Mouse (Mus musculus): ENCODE results near the gene Entpd5. TPM values are rescaled to one million over a fixed set of nuclear protein-coding genes. Genes with fewer than 3 reads are reported as not detected.
"Not testable (repeated sequence)": the region's sequence is repeated elsewhere in the genome, so short reads cannot be mapped to it uniquely, and the experiment has no call there.

The Entpd5 gene
- total RNA-seq, 2 experiments from 2014 or later, result 99.3 to 172 TPM

DNA sequence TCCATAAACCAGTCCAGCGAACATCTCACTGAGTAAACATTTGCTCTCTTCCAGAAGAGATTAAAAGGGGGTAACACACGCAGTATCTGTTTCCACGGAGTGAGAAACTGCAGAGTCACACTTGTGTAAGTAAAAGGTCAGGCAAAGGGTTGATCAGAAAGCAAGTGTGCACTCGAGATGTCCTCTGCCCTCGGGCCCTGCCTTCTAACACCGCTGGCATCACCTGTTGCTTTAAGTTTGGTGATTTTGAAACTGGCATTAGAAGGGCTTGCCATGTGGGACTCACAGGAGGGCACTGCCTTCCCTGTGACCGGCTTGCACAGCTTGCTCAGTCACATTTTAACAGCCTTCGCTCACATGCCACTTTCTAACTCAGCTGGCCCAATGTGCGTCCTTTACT, 9.2 kb downstream of the Entpd5 start:
- DNase-seq, result peak; percentile 17 to 26

DNA sequence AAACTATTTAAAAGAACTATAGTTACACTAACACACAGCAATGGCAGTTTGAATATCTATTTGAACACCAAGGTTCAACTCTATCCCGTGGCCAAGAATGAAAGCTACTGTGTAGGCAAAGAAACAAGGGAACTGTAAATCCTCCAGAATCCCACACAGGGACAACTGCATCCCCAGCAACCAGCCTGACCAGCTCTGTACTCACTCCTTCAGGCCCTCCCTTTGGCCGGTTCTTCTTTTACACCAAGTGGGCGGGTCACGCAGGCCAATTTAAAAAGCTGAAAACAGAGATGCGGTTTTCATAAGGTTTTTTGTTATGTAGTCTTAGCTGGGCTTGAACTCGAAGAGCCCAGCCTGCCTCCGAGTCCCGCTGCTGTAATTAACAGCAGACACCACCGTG, 9.7 kb downstream of the Entpd5 start:
- DNase-seq, result peak in 1 of 2 experiments; percentile 8

DNA sequence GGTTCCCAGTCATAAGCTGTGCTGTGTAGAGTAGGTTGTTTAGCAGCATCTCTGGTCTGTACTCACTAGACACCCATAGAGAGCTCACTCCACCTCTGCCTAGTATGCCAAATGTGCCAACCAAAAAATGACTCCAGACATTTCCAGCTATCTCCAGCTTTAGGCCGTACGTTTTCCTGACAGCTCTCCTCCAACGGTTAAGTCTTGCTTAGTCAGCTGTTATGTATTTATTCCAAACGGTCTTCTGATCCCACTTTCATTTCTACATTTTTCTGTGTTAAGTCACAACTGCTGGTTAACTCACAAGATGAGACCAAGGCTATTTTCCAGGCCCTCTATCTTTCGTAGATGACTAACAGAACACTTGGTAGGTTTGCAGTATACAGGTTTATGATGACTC, 10.2 kb downstream of the Entpd5 start:
- DNase-seq, result no peak

GRCm38 (mm10) chr12:84397685-84398084, 11.1 kb downstream of the Entpd5 start:
- DNase-seq, result no peak

- DNase-seq, result no peak
Measured at GRCm38 (mm10) chr12:84396947-84397679, 11.7 kb downstream of the Entpd5 start.

DNA sequence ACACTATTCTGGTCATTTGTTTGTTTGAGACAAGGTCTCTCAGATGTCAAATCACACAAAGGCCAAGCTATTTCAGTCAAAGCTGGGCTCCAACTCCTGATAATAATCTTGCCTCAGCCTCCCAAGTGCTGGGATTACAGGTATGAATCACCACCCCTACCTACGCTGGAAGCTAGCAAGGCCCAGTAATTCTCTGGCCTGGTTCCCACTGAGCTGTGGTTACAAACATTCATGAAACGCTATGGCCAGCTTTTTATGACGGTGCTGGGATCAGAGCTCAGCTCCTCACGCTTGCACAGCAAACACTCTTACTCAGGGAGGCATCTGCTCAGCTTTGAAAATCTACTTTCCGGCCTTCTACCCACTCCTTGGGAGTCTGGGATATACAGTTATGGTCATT, 15.0 kb downstream of the Entpd5 start:
- no peak for DNase-seq

GRCm38 (mm10) chr12:84392681-84393080, 16.1 kb downstream of the Entpd5 start:
- no peak for DNase-seq

- no peak for DNase-seq
Measured at GRCm38 (mm10) chr12:84390336-84390735, 18.5 kb downstream of the Entpd5 start.

GRCm38 (mm10) chr12:84388774-84389400, 19.9 kb downstream of the Entpd5 start:
- DNase-seq, result no peak

GRCm38 (mm10) chr12:84388097-84388496, 20.7 kb downstream of the Entpd5 start:
- DNase-seq, result no peak

- no peak for DNase-seq
Measured at GRCm38 (mm10) chr12:84385408-84385807, 23.4 kb downstream of the Entpd5 start.

DNA sequence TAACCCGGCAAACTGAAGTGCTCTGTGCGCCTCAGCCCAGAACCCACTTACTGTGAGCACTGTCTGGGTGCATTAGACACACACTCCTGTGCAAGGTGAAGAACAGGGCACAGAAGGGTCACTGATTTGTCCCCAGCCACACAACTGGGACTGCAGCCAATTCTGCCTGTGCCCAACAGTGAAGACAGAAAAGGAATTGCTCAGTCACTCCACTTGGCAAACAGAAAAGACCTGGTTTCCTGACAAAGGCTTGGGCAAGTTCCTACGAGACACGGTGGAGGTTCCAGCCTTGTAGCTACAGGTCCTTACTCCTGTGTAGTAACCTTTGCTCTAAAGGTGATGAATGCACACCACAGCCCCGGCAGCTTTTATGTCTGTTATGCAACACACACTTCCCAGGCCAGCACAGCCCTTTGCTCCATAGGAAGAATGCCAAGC, 24.2 kb downstream of the Entpd5 start:
- peak; percentile 27 to 65 for DNase-seq

DNA sequence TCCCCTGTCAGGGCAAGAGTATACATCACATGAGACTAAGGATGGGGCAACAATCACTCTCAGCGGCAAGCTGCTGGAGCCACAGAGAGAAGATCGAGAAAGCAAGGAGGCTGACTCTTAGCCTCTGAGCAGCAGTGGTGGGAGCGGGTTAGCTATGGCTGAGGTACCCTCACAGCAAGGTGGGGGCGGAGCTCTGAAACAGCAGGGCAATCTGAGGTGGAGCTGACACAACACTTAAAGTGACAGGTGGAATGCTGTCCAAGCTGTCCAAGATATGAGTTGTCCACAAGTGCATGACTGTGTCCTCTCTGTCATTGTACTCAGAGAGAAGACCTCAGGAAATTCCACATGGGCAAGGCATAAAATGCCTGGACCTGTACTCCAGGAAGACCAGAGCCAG, 26.5 kb downstream of the Entpd5 start:
- no peak for DNase-seq

- DNase-seq, result no peak
Measured at GRCm38 (mm10) chr12:84373831-84374481, 34.9 kb downstream of the Entpd5 start.

DNA sequence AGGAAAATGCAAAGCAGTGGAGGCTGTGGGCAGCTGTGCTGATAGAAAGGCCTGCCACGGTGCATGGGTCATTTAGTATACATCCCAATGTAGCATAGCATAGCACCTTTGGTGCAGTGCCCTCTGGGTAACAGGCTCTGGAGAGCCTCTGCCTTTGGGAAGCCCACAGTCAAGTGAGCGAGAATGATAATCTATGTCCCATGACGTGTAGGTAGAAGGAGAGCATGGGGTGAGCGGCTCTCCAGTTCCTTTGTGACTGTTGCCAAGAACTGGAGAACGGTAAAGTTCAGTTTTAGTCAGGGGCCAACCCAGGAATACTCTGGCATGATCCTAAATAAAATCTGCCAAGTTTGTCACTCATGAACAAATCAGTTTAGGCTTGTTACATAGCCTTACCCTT, 37.2 kb downstream of the Entpd5 start:
- DNase-seq, result no peak

DNA sequence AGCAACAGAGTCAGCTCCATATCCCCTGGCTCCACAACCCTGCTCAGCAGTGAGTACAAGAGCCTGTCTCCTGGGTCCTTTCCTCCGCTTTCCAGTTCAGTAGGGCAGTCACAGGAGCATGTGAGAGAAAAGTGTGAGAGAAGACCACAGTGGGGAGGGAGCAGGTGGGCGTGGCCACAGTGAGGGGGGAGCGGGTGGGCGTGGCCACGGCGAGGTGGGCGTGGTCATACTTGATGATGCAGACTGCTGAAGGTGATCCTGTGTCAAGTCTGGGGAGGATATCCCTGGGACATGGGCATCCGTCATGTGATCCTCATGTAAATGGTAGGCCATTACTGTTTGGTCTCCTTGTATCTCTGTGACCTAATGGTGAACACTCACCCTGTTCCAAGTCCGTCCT, 41.9 kb downstream of the Entpd5 start:
- DNase-seq, result no peak

GRCm38 (mm10) chr12:84365137-84365536, 43.7 kb downstream of the Entpd5 start:
- no peak for DNase-seq

- DNase-seq, result no peak
Measured at GRCm38 (mm10) chr12:84364291-84364690, 44.5 kb downstream of the Entpd5 start.

DNA sequence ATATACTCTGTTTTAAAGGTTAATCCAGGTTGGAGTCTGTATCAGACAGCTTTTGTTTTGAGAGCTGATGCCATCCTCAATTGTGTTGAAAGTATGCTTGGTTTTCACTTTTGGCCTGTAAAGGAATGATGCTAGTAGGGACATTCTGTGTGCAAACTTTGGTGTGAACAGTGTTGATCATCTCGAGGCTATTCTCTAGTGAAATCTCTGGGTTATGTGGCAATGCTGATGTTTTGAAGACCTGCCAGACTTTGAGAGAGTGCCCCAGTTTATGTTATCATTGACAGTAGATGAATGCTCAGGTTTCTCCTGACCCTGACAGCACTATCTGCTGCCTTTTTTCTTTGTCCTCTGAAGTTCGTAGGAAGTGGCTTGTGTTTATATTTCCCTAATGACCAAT, 46.0 kb downstream of the Entpd5 start:
- peak in 1 of 2 experiments; percentile 26 for DNase-seq

DNA sequence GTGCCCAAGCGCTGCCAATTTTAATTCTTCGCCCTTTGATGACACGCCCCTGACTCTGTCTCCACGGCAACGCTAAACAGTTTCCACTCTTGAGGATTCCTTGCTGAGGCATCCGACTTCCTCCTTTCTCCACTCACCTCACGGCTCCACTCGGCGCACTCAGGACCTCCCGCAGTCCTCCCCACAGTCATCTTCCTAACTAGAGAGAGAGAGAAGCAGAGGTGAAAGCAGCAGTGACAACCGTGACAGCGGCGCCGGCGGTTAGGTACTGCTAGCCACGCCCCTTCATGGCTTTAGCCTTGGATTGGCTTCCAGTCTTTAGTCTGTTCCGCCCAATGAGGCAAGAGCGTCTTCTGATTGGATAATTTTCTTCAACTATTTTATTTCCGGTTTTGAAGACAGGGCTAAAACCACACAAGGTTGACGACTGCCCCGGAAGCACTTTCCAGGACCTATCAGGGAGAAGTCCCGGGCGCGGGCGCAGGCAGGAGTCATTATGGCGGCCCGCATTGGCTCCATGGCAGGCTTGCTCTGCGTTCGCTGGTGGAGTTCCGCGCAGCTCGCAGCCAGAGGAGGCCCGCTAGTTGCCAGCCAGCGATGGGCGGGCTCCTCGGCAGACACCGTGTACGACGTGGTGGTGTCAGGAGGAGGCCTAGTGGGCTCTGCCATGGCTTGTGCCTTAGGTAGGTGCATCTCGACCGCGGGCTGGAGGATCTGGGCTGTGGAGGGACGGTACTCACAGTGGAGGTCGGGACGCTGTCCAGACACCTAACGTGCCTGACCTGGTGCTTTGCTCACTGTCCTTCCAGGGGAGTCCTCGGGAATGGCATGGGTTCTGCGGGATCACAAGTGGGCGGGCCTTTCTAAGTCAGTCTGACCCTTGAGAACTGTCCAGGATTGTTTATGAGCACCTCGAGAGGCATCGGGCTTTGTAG, 47.0 kb downstream of the Entpd5 start, which contains the start of the genes Coq6 and Fam161b:
Gene Coq6, plus strand, starts transcription at position 103 of the 935 bp plus-strand sequence.
Gene Fam161b, minus strand, starts transcription at position 279 of the 935 bp plus-strand sequence.
- DNase-seq, result peak; percentile 96 to 97

GRCm38 (mm10) chr12:84358699-84359098, 50.1 kb downstream of the Entpd5 start:
- not testable (repeated sequence) for DNase-seq

DNA sequence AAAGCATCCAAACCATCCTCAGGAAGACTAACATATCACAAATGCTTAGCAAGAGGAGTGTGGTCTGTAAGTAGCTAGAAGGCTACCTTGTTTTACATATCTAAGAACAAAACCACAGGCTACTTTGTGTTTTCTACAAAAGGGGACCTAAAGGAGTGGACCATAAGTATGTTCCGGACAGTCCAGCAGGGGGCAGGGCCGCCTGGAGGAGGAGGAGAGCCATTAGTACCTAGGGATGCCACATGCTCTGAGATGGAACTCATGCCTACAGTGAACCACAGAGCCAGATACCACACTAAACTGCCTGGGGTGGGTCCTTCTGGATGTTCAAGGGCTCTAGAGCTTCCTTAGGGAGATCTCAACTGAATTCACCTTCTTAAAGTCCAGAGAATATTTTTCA, 61.6 kb downstream of the Entpd5 start:
- peak; percentile 57 to 73 for DNase-seq

Data from adrenal gland, postnatal 36 days (tissue).